Mouse (Mus musculus): Measurements from ENCODE around the gene Mlec.

- no peak for TF ChIP-seq POLR2A (IDR thresholded peaks at IDR 0.05; ENCODE audit: borderline replicate concordance, low read depth, low read length)
- TF ChIP-seq CTCF (IDR thresholded peaks at IDR 0.05; ENCODE audit: low read depth, low read length) = no peak
These were observed 10.6 kb downstream of the Mlec start for GRCm38 (mm10) chr5:115147388-115147787.

Measured in bone marrow macrophage, adult 2 months (primary cell).